ENCODE assay signal across 9 mouse cellular contexts in genomic region chr9:106288864-106289263, GRCm38 (mm10). TPM values are rescaled to one million over a fixed set of nuclear protein-coding genes. Genes with fewer than 3 reads are reported as not detected.
DNase-seq lines count a peak whose midpoint lies in the region; ATAC-seq and TF ChIP-seq lines count a peak whose summit lies in the region.
"Had no signal": no experiment of that assay in that cellular context is flagged by ENCODE, and none has a peak within 500 bp of the region (broad histone marks: within the 10 kb centered on the region; RNA-seq: fewer than 3 reads in every experiment).

No protein-coding gene starts in this region.

- no peaks in the 10 kb centered on the region for H3K4me1 ChIP-seq in forebrain, postnatal 0 days (ENCODE audit: insufficient read depth)
- no peaks in the 10 kb centered on the region for H3K4me1 ChIP-seq in hindbrain, embryonic 12.5 days

- no peak overlapping the region for H3K9ac ChIP-seq in forebrain, postnatal 0 days
- H3K9ac ChIP-seq in hindbrain, embryonic 12.5 days: no peak overlapping the region

- H3K4me3 ChIP-seq in forebrain, postnatal 0 days (ENCODE audit: low read depth, low read length): no peak overlapping the region
- H3K4me3 ChIP-seq in hindbrain, embryonic 12.5 days: no peak overlapping the region

- ATAC-seq in forebrain, postnatal 0 days: peak; percentile 94
- ATAC-seq in hindbrain, embryonic 12.5 days (ENCODE audit: low FRiP score): peak; percentile 71

- H3K4me2 ChIP-seq in forebrain, postnatal 0 days (ENCODE audit: low read depth): no peak overlapping the region
- H3K4me2 ChIP-seq in hindbrain, embryonic 12.5 days (replicated peaks): no peak overlapping the region

- no peaks in the 10 kb centered on the region for H3K27me3 ChIP-seq in forebrain, postnatal 0 days (ENCODE audit: insufficient read depth, low read length)
- H3K27me3 ChIP-seq in hindbrain, embryonic 12.5 days: no peaks in the 10 kb centered on the region

- peak; percentile 78 for DNase-seq in Muller cell, postnatal 12 days (ENCODE audit: inconsistent ontology term)
- DNase-seq in cerebellum, adult 8-10 months: peak; percentile 73
- DNase-seq in forebrain, postnatal 0 days: peak; percentile 88
- peak; percentile 89 for DNase-seq in layer of hippocampus, adult 9-11 months
- DNase-seq in lung, postnatal 10 days: peak; percentile 87
- peak; percentile 89 to 92 for DNase-seq in right cerebral cortex, postnatal 10 days (ENCODE audit: low spot score in 2 of 2)
- DNase-seq in urinary bladder, postnatal 14 days (ENCODE audit: low spot score): peak; percentile 77

- peak; percentile 97 for TF ChIP-seq CTCF in forebrain, postnatal 0 days (IDR thresholded peaks at IDR 0.05; ENCODE audit: low read depth)

- H3K9me3 ChIP-seq in forebrain, postnatal 0 days (ENCODE audit: low read length): no peaks in the 10 kb centered on the region
- no peaks in the 10 kb centered on the region for H3K9me3 ChIP-seq in hindbrain, embryonic 12.5 days (replicated peaks)

- 19% methylated on average over 3 of the region's 3 CpGs for WGBS in forebrain, postnatal 0 days
- 33% methylated on average over 3 of the region's 3 CpGs for WGBS in hindbrain, embryonic 12.5 days

- peaks cover 4% of the 10 kb centered on the region for H3K36me3 ChIP-seq in forebrain, postnatal 0 days (ENCODE audit: insufficient read depth)
- peaks cover 14% of the 10 kb centered on the region; the same call in 1 of the 2 replicates for H3K36me3 ChIP-seq in hindbrain, embryonic 12.5 days

- H3K27ac ChIP-seq in forebrain, postnatal 0 days (ENCODE audit: low read depth, low read length): no peak overlapping the region
- H3K27ac ChIP-seq in hindbrain, embryonic 12.5 days: no peak overlapping the region
- H3K27ac ChIP-seq: macrophage had no signal

RNA-seq across cellular contexts. Expression of gene Poc1a, which starts 8.0 kb away (rescaled TPM):
- total RNA-seq in forebrain, postnatal 0 days (2014; rRNA removed): 5.8 and 7.6 TPM in 2 replicates
- 12.0 and 14.3 TPM in 2 replicates for polyA plus RNA-seq in forebrain, postnatal 0 days (2015; fragmentation: Nextera tagmentation; extraction: Ambion mirVana)
- polyA plus RNA-seq in hindbrain, embryonic 12.5 days (2016; fragmentation: Nextera tagmentation; extraction: Ambion mirVana): 15.4 and 16.4 TPM in 2 replicates

RNA-seq across cellular contexts. Expression of gene Alas1, which starts 40.4 kb away (rescaled TPM):
- total RNA-seq in forebrain, postnatal 0 days (2014; rRNA removed): 58.4 and 68.4 TPM in 2 replicates
- 70.4 and 77.8 TPM in 2 replicates for polyA plus RNA-seq in forebrain, postnatal 0 days (2015; fragmentation: Nextera tagmentation; extraction: Ambion mirVana)
- 79.2 and 92.1 TPM in 2 replicates for polyA plus RNA-seq in hindbrain, embryonic 12.5 days (2016; fragmentation: Nextera tagmentation; extraction: Ambion mirVana)
